Mouse (Mus musculus) liver, embryonic 15.5 days (tissue): ENCODE results near the gene Hrct1. TPM values are rescaled to one million over a fixed set of nuclear protein-coding genes. Genes with fewer than 3 reads are reported as not detected.

Experiments used
- ATAC-seq: fragments of 200-750 bp; cut with Nextera tagmentation; 2 replicates; pipeline ENCODE4 v1.8.0; 2017; ENCODE audit warnings: moderate number of reproducible peaks, mild to moderate bottlenecking, moderate library complexity; ENCODE audit not compliant: insufficient read depth
- H3K27ac ChIP-seq: fragments of 300-500 bp; sonication (generic); replicated peaks from 2 replicates; pipeline ENCODE4 v1.5.1; 2015; ENCODE audit warnings: mild to moderate bottlenecking, inconsistent platforms
- H3K27me3 ChIP-seq: fragments of 300-500 bp; sonication (generic); 2 replicates; pipeline ENCODE4 v1.6.1; 2015; ENCODE audit warnings: mild to moderate bottlenecking, inconsistent platforms
- H3K36me3 ChIP-seq: fragments of 300-500 bp; sonication (generic); replicated peaks from 2 replicates; pipeline ENCODE4 v1.6.1; 2015; ENCODE audit warnings: moderate library complexity, mild to moderate bottlenecking, inconsistent platforms
- H3K4me1 ChIP-seq: fragments of 300-500 bp; sonication (generic); replicated peaks from 2 replicates; pipeline ENCODE4 v1.6.1; 2015; ENCODE audit warnings: inconsistent platforms
- H3K4me2 ChIP-seq: fragments of 300-500 bp; sonication (generic); 2 replicates; pipeline ENCODE4 v1.6.1; 2015; ENCODE audit warnings: moderate library complexity, mild to moderate bottlenecking, inconsistent platforms
- H3K4me3 ChIP-seq: fragments of 300-500 bp; sonication (generic); replicated peaks from 2 replicates; pipeline ENCODE4 v1.5.1; 2015; ENCODE audit warnings: mild to moderate bottlenecking, inconsistent platforms
- H3K9ac ChIP-seq: fragments of 300-500 bp; sonication (generic); 2 replicates; pipeline ENCODE4 v1.6.1; 2015; ENCODE audit warnings: moderate library complexity, mild to moderate bottlenecking, inconsistent platforms
- H3K9me3 ChIP-seq: fragments of 300-500 bp; sonication (generic); replicated peaks from 2 replicates; pipeline ENCODE4 v1.6.1; 2016; ENCODE audit warnings: inconsistent platforms
- WGBS: fragments of 180-500 bp; shearing (Covaris S2); methylation state at CpG from one replicate; pipeline ENCODE4 v1.1.7; 2015; ENCODE audit warnings: mixed read lengths; ENCODE audit not compliant: insufficient replicate concordance; 5-methylcytosine and 5-hydroxymethylcytosine counted together
- polyA plus RNA-seq: library from polyadenylated mRNA; unstranded; fragments of >200 nt; fragmentation: Nextera tagmentation; extraction: Ambion mirVana; gene quantifications from 2 replicates; pipeline ENCODE4 v1.2.1, GENCODE M21; 2015

Gene Hrct1
- polyA plus RNA-seq: 0.10 and 0.20 TPM in 2 replicates

DNA sequence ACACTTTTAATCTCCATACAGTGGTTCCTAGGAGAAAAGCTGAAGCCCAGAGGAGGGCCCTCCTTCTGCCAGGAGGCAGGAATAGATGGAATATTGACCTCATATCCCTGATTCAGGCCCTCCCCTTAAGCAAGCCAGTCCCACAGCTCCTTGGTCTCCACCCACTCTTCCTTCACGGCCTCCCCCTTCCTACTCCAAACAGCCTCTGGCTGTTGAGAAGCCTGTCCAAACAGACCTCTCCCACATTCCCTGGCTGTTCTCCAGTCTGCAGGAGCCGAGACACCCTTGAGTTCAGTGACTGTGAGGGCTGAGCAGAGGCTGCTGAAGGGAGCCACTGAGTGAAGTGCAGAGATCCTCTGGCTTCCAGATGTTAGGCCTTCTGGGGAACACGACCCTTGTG is at the start of gene Hrct1:
TSS of gene Hrct1 (plus strand) at position 194 of the 400 bp plus-strand sequence.
- no peak for ATAC-seq
- peaks cover 33% of the 10 kb centered on the region for H3K4me1 ChIP-seq
- H3K9ac ChIP-seq: no peak within 1 kb of the TSS
- no peak within 1 kb of the TSS for H3K4me3 ChIP-seq
- H3K4me2 ChIP-seq: no peak within 1 kb of the TSS
- no peaks in the 10 kb centered on the region for H3K9me3 ChIP-seq
- no peaks in the 10 kb centered on the region for H3K27me3 ChIP-seq
- peak within 1 kb of the TSS; percentile 11; the same call in 1 of the 2 replicates for H3K27ac ChIP-seq
- H3K36me3 ChIP-seq: no peaks in the 10 kb centered on the region
- WGBS: 39% methylated on average over 3 of the region's 3 CpGs

DNA sequence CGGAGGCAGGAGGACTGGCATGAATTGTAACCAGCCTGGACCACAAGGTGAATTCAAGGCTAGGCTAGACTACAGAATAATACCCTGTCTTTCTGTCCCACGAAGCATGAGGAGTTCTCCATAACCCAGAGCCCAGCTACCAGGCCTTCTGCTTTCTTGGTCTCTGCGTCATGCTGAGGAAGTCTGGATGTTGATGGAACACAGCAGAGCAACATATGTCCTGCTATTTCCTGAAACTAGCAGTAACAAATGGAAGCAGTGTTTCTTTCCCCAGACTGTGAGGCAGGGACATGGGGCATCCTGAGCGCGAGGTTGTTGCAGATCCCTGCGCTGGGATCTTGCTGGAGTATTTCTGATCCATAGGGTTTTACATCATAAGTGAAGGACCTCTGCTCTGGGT is 48.4 kb upstream of the Hrct1 start:
- Histone ChIP-seq H3K27ac (no peak overlapping the region), H3K36me3 (no peaks in the 10 kb centered on the region), H3K9me3 (no peaks in the 10 kb centered on the region), H3K4me2 (no peak overlapping the region), H3K9ac (no peak overlapping the region), H3K4me3 (no peak overlapping the region), H3K4me1 (no peaks in the 10 kb centered on the region), H3K27me3 (no peaks in the 10 kb centered on the region)
- 76% methylated on average over 6 of the region's 6 CpGs for WGBS
- no peak for ATAC-seq

DNA sequence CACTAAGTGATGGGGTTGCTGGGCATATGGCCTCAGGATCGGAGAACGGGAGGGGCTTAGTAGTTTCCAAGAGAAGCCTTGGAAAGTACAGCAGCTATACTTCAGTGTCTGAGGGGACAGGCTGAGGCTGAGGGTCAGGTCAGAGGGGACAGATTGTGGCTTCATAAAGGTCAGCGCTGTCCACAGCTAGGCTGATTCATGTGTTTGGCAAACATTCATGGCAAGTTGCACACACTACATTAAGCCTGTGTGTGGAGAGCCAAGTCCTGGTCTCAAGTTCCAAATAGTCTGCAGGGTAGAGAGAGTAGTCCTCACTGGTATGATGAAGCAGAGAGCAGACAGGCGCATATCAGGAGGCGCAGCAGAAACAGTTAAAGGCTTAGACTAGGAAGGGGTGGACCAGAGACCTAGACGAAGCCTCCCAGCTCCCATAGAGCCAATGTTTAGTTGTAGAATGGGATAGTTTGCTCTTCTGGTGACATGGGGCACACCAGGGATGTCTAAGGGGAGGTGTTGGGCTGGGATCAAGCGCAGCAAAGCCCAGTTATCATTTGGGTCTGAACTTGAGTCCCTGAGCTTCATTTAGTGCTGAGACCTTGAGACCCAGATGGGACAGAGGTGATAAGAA is 47.5 kb upstream of the Hrct1 start:
- Histone ChIP-seq H3K36me3 (no peaks in the 10 kb centered on the region), H3K27me3 (no peaks in the 10 kb centered on the region), H3K9me3 (no peaks in the 10 kb centered on the region), H3K9ac (no peak overlapping the region), H3K4me1 (no peaks in the 10 kb centered on the region), H3K4me2 (no peak overlapping the region), H3K27ac (no peak overlapping the region), H3K4me3 (no peak overlapping the region)
- no peak for ATAC-seq
- 63% methylated on average over 7 of the region's 7 CpGs for WGBS

DNA sequence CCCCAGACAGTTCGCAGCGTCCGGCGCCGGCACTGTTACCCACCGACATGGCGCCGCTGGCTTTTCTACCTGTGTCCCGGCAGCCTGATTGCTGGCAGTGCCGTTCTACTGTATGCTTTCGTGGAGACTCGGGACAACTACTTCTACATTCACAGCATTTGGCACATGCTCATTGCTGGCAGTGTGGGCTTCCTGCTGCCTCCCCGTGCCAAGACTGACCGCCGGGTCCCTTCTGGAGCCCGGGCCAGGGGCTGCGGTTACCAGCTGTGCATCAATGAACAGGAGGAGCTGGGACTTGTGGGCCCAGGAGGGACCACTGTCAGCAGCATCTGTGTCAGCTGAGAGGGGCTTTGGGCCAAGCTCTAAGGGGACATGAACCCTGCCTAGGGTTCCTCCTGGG is 37.0 kb upstream of the Hrct1 start:
- WGBS: 85% methylated on average over 17 of the region's 17 CpGs
- no peaks in the 10 kb centered on the region; the same call in 1 of the 2 replicates for H3K27me3 ChIP-seq
- H3K36me3 ChIP-seq: no peaks in the 10 kb centered on the region
- H3K9me3 ChIP-seq: no peaks in the 10 kb centered on the region
- H3K9ac ChIP-seq: no peak overlapping the region
- no peak for ATAC-seq
- no peak overlapping the region for H3K4me2 ChIP-seq
- no peak overlapping the region for H3K4me3 ChIP-seq
- H3K4me1 ChIP-seq: peaks cover 18% of the 10 kb centered on the region
- no peak overlapping the region for H3K27ac ChIP-seq

DNA sequence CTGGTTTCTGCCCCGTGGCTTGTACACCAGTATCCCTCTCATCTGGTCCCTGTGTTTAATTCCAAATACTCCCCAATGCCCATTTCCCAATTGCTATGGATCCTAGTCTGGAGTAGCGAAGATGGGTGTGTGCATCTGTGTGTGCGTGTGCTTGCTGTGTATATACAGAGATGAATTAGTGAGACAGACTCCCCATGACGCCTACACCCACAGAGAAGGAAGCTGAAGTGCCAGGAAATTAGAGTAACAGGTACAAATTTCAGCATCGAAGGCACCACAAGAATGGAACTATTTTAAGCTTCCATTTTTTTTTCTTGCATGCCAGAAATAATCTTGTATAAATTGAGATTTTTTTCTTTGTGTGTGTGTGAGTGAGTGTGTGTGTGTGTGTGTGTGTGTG is 36.0 kb upstream of the Hrct1 start:
- Histone ChIP-seq H3K9me3 (no peaks in the 10 kb centered on the region), H3K27ac (no peak overlapping the region), H3K36me3 (no peaks in the 10 kb centered on the region), H3K9ac (no peak overlapping the region), H3K4me3 (no peak overlapping the region), H3K27me3 (no peaks in the 10 kb centered on the region), H3K4me1 (peaks cover 26% of the 10 kb centered on the region), H3K4me2 (no peak overlapping the region)
- ATAC-seq: no peak
- 51% methylated on average over 5 of the region's 5 CpGs for WGBS

DNA sequence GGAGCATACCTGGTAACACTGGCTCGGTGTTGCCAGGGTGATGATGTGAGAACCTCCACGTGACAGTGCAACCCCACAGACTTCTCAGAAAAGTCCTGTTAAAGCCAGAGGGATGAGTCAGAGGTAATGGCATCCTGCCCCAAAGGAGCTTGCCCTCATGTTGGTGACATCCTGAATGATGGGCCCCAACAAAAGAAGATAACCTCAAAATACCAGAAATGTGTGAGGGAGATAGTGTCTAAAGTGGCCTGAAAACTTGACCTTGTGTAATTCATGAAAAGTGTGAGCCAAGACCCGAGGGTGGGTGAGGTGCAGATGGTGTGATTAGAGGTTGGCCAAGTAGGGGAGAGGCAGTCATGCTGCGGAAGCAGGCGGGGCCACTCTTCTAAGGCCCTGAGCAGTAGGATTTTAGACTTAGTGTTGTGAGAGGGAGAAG is 33.2 kb upstream of the Hrct1 start:
- Histone ChIP-seq H3K9ac (no peak overlapping the region), H3K27me3 (peaks cover 2% of the 10 kb centered on the region; the same call in 1 of the 2 replicates), H3K4me2 (no peak overlapping the region), H3K27ac (no peak overlapping the region), H3K4me1 (peaks cover 26% of the 10 kb centered on the region), H3K4me3 (no peak overlapping the region), H3K9me3 (no peaks in the 10 kb centered on the region), H3K36me3 (no peaks in the 10 kb centered on the region)
- ATAC-seq: no peak
- 15% methylated on average over 5 of the region's 5 CpGs for WGBS

DNA sequence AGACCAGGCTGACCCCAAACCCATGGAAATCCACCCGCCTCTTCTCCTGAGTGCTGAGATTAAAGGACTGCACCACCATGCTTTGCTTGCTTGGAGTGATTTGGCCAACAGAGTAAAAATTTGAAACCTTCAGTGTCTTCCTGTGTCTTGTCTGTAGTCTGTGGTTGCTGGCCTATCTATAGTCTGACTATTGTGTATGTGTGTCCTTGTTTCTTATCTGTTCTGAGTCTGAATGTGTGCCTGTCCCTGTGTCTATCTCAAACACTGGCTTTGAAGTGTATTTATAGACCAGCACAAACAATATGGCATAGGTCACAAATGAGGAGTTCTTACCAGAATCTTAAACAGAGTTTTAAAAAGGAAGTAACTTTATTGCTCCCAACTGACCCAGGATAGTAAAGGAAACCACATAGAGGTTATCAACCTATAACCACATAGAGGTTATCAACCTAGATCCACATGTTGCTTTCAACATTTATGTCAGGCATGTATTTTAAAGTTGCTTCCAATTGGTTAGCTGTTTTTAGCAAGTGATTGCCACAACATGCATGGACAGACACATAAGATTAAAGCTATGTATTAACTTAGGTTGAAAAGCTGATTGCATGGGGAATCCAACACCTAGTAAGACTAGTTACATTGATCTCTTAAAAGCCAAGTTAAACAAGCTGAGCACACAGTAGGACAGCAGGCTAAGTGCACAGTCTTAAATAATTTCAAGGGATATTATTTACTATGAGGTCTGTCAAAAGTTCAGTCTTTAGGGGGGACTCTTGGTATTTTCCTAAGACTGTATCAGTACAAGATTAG is 32.3 kb upstream of the Hrct1 start:
- ATAC-seq: no peak; the same call in 1 of the 2 replicates
- Histone ChIP-seq H3K4me2 (no peak overlapping the region), H3K9me3 (no peaks in the 10 kb centered on the region), H3K27ac (no peak overlapping the region), H3K27me3 (peaks cover 4% of the 10 kb centered on the region; the same call in 1 of the 2 replicates), H3K36me3 (no peaks in the 10 kb centered on the region), H3K9ac (no peak overlapping the region), H3K4me1 (peaks cover 26% of the 10 kb centered on the region), H3K4me3 (no peak overlapping the region)
- 38% methylated on average over 1 of the region's 1 CpGs for WGBS

DNA sequence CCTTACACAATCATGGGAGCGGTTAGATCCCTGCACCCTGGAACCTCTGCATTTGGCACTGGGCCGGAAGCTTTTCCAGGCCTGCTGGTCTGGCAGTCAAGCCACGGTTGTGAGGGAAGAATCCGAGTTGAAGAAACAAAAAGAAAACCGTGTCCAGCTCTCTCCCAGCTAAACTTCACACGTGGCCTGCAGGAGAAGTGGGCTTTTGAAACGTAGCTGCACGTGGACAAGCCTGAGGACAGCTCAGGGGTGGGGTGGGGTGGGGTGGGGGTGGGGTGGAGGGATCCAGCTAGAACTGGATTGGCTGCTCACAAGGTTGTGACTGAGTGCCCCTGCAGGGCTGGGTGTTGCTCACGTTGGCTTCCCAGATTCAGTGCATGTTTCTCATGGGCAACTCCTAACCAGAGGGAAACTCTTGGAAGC is 31.7 kb upstream of the Hrct1 start:
- no peaks in the 10 kb centered on the region for H3K36me3 ChIP-seq
- no peak overlapping the region for H3K9ac ChIP-seq
- WGBS: 25% methylated on average over 9 of the region's 9 CpGs
- H3K27ac ChIP-seq: no peak overlapping the region
- no peaks in the 10 kb centered on the region for H3K9me3 ChIP-seq
- no peak overlapping the region for H3K4me2 ChIP-seq
- no peak overlapping the region for H3K4me3 ChIP-seq
- ATAC-seq: no peak
- H3K27me3 ChIP-seq: peaks cover 4% of the 10 kb centered on the region; the same call in 1 of the 2 replicates
- H3K4me1 ChIP-seq: peaks cover 26% of the 10 kb centered on the region

DNA sequence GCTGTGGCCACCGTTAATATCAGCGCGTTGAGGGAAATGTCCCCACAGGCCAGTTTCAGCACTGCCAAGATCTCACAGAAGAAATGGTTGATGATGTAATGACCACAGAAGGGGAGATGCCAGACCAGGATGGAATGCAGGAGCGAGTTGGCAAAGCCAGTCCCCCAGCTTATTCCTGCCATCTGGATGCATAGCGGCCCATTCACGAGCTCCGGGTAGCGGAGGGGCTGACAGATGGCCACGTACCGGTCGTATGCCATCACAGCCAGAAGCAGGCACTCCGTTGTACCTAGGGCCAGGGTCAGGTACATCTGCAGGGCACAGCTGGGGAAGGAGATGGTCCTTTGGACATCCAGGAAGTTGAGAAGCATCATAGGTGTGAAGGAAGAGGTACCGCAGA is 30.4 kb upstream of the Hrct1 start:
- Histone ChIP-seq H3K36me3 (no peaks in the 10 kb centered on the region), H3K27me3 (peaks cover 4% of the 10 kb centered on the region; the same call in 1 of the 2 replicates), H3K4me1 (peaks cover 26% of the 10 kb centered on the region), H3K4me2 (no peak overlapping the region), H3K9ac (no peak overlapping the region), H3K9me3 (no peaks in the 10 kb centered on the region), H3K4me3 (no peak overlapping the region), H3K27ac (no peak overlapping the region)
- ATAC-seq: no peak
- 88% methylated on average over 13 of the region's 13 CpGs for WGBS

DNA sequence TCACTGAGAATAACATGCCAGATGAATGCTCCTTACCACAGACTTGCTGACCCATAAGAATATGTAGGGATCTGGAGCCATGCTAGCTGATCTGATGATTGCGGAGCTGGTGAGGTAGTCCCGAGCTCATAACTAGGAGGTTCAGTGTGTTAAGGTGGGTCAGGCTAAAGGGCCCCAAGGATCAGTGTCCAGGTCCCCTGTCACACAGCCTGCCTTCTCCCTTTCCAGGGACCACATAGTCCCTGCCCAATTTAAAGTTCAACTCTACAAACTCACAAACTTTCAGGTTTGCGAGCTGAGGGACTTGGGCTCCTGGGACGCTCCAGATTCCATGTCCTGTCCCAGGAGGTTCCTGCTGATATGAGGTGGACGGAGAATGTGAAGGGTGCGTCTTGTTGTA is 26.3 kb upstream of the Hrct1 start, which contains the start of gene Olfr70:
TSS of gene Olfr70 (minus strand) at position 101 of the 400 bp plus-strand sequence.
- Histone ChIP-seq H3K4me2 (no peak within 1 kb of the TSS), H3K4me1 (peaks cover under 1% of the 10 kb centered on the region; the same call in 1 of the 2 replicates), H3K36me3 (no peaks in the 10 kb centered on the region), H3K27me3 (peaks cover 4% of the 10 kb centered on the region; the same call in 1 of the 2 replicates), H3K9me3 (no peaks in the 10 kb centered on the region), H3K27ac (no peak within 1 kb of the TSS), H3K4me3 (no peak within 1 kb of the TSS), H3K9ac (no peak within 1 kb of the TSS)
- WGBS: 73% methylated on average over 6 of the region's 6 CpGs
- no peak for ATAC-seq

DNA sequence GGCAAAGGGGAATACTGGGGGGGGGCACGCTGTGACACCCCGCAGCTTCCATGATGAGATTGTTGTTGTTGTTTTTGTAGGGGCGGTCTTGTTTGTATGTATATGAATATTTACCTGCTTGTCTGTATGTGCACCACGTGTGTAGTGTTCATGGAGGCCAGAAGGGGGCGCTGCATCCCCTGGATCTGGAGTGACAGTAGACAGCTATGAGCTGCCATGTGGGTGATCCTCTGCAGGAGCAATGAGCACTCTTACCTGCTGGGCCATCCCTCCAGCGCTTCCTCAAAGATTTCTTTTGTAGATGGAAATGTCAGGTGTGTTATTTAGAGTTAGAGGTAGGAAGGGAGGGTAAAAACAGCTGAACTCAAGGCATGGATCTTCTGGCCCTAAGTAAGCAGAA is 23.5 kb upstream of the Hrct1 start:
- no peaks in the 10 kb centered on the region for H3K9me3 ChIP-seq

More for the DNA sequence above, 23.5 kb upstream of the Hrct1 start:
- no peak for ATAC-seq
- peaks cover 12% of the 10 kb centered on the region for H3K27me3 ChIP-seq
- no peak overlapping the region for H3K4me3 ChIP-seq
- WGBS: 59% methylated on average over 6 of the region's 6 CpGs
- no peak overlapping the region for H3K4me2 ChIP-seq
- no peak overlapping the region for H3K9ac ChIP-seq
- H3K4me1 ChIP-seq: no peaks in the 10 kb centered on the region
- no peaks in the 10 kb centered on the region for H3K36me3 ChIP-seq
- no peak overlapping the region for H3K27ac ChIP-seq
